Mouse (Mus musculus) lung, adult 2 months (tissue): ENCODE measurements around the gene Tjp2.

Experiments
- CTCF ChIP-seq: fragments of 200-500 bp; IDR thresholded peaks from 2 replicates; pipeline ENCODE4 v1.5.1; 2011; ENCODE audit warnings: mild to moderate bottlenecking, low read length, control low read depth; ENCODE audit not compliant: insufficient read depth
- POLR2A ChIP-seq: fragments of 200-500 bp; IDR thresholded peaks from 2 replicates; pipeline ENCODE4 v1.6.1; 2011; ENCODE audit warnings: low read depth, mild to moderate bottlenecking, control low read depth, low read length, borderline replicate concordance; ENCODE audit errors: extremely low read depth

DNA sequence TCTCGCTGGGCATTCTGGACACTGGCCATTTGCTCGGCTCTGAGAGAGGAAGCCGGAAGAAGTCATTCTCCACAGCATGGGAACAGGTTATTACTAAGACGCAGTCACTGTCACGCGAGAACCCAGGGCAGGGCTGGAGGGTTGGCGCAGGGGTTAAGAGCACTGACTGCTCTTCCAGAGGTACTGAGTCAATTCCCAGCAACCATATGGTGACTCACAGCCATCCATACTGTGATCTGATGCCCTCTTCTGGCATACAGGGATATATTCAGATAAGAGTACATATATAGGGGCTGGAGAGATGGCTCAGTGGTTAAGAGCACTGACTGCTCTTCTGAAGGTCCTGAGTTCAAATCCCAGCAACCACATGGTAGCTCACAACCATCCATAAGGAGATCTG is 113.2 kb downstream of the Tjp2 start:
- TF ChIP-seq CTCF = no peak
- no peak for TF ChIP-seq POLR2A
